13 mouse cellular contexts compared by ENCODE assay signal in genomic region chr2:148567930-148568481, GRCm38 (mm10).
DNase-seq lines count a peak whose midpoint lies in the region; ATAC-seq lines count a peak whose summit lies in the region.
"Had no signal": no experiment of that assay in that cellular context is flagged by ENCODE, and none has a peak within 500 bp of the region (broad histone marks: within the 10 kb centered on the region; RNA-seq: fewer than 3 reads in every experiment).

No protein-coding gene starts in this region.

- WGBS in heart, embryonic 10.5 days: 59% methylated on average over 2 of the region's 2 CpGs
- 24% methylated on average over 2 of the region's 2 CpGs for WGBS in liver, embryonic 16.5 days (ENCODE audit: insufficient replicate concordance)
- WGBS in hindbrain, embryonic 14.5 days: 80% methylated on average over 2 of the region's 2 CpGs

- H3K36me3 ChIP-seq in heart, embryonic 10.5 days: no peaks in the 10 kb centered on the region
- H3K36me3 ChIP-seq in liver, embryonic 16.5 days (ENCODE audit: control insufficient read depth, insufficient read depth): no peaks in the 10 kb centered on the region
- H3K36me3 ChIP-seq in hindbrain, embryonic 14.5 days (replicated peaks; ENCODE audit: control insufficient read depth, insufficient read depth): no peaks in the 10 kb centered on the region
- H3K36me3 ChIP-seq: forebrain, embryonic 12.5 days had no signal

- no peak overlapping the region for H3K4me3 ChIP-seq in heart, embryonic 10.5 days
- no peak overlapping the region for H3K4me3 ChIP-seq in liver, embryonic 16.5 days (ENCODE audit: low read depth, low read length)
- H3K4me3 ChIP-seq in hindbrain, embryonic 14.5 days (replicated peaks; ENCODE audit: low read length): no peak overlapping the region
- H3K4me3 ChIP-seq: forebrain, embryonic 12.5 days had no signal

- no peak overlapping the region for H3K4me2 ChIP-seq in liver, embryonic 16.5 days (ENCODE audit: low read depth, low read length)
- no peak overlapping the region for H3K4me2 ChIP-seq in hindbrain, embryonic 14.5 days (replicated peaks)
- H3K4me2 ChIP-seq: forebrain, embryonic 12.5 days had no signal

- H3K9ac ChIP-seq in liver, embryonic 16.5 days (ENCODE audit: low read depth, low read length): no peak overlapping the region
- H3K9ac ChIP-seq in hindbrain, embryonic 14.5 days: no peak overlapping the region
- H3K9ac ChIP-seq: forebrain, embryonic 12.5 days; liver, embryonic 14.5 days had no signal

- peak; percentile 56; the same call in 1 of the 2 replicates for ATAC-seq in liver, embryonic 16.5 days (ENCODE audit: low read depth)
- no peak for ATAC-seq in hindbrain, embryonic 14.5 days (ENCODE audit: low FRiP score)
- ATAC-seq: intestine, postnatal 0 days had no signal

- peaks cover 5% of the 10 kb centered on the region; the same call in 1 of the 2 replicates for H3K27me3 ChIP-seq in heart, embryonic 10.5 days (ENCODE audit: insufficient read depth, poor library complexity, severe bottlenecking)
- no peaks in the 10 kb centered on the region for H3K27me3 ChIP-seq in liver, embryonic 16.5 days (ENCODE audit: control insufficient read depth, insufficient read depth, low read depth, low read length)
- no peaks in the 10 kb centered on the region for H3K27me3 ChIP-seq in hindbrain, embryonic 14.5 days (ENCODE audit: control insufficient read depth, insufficient read depth, low read length)
- H3K27me3 ChIP-seq: CH12.LX; forebrain, embryonic 12.5 days had no signal

- H3K4me1 ChIP-seq in heart, embryonic 10.5 days: no peaks in the 10 kb centered on the region
- H3K4me1 ChIP-seq in liver, embryonic 16.5 days (ENCODE audit: control insufficient read depth, low read depth, low read length): no peaks in the 10 kb centered on the region
- H3K4me1 ChIP-seq in hindbrain, embryonic 14.5 days (replicated peaks; ENCODE audit: control insufficient read depth, insufficient read depth, low read length): no peaks in the 10 kb centered on the region
- H3K4me1 ChIP-seq: forebrain, embryonic 12.5 days had no signal

- no peak overlapping the region for H3K27ac ChIP-seq in heart, embryonic 10.5 days
- H3K27ac ChIP-seq in liver, embryonic 16.5 days (ENCODE audit: low read length): peak overlapping the region; percentile 45; the same call in 1 of the 2 replicates
- no peak overlapping the region for H3K27ac ChIP-seq in hindbrain, embryonic 14.5 days
- H3K27ac ChIP-seq: forebrain, embryonic 12.5 days; liver, embryonic 14.5 days had no signal

- peak; percentile 60 to 71 for DNase-seq in heart, adult 18-20 months
- DNase-seq in heart, embryonic 10.5 days (ENCODE audit: low spot score): no peak
- peak; percentile 14 for DNase-seq in testis, postnatal 14 days (ENCODE audit: low spot score)
- no peak for DNase-seq in testis, postnatal 10 days (ENCODE audit: low spot score)
- DNase-seq in hindbrain, embryonic 14.5 days (ENCODE audit: low spot score): no peak
- DNase-seq in ovary, postnatal 10 days (ENCODE audit: low spot score): no peak
- DNase-seq in frontal cortex, postnatal 25 days (ENCODE audit: low spot score in 2 of 2): no peak
- DNase-seq: cerebellum, adult 11 months had no signal

- no peaks in the 10 kb centered on the region for H3K9me3 ChIP-seq in heart, embryonic 10.5 days
- no peaks in the 10 kb centered on the region for H3K9me3 ChIP-seq in liver, embryonic 16.5 days (replicated peaks; ENCODE audit: control insufficient read depth, low read length)
- no peaks in the 10 kb centered on the region for H3K9me3 ChIP-seq in hindbrain, embryonic 14.5 days (ENCODE audit: control insufficient read depth, low read length)
- H3K9me3 ChIP-seq: forebrain, embryonic 12.5 days had no signal

Comparison
In these comparisons a context has a peak if more than half of its experiments do, and no peak if none do; other contexts are left out.
1. DNase-seq: peak in heart, adult 18-20 months (2 of 2) and testis, postnatal 14 days (single experiment); none in heart, embryonic 10.5 days (single experiment), testis, postnatal 10 days (single experiment), hindbrain, embryonic 14.5 days (single experiment), ovary, postnatal 10 days (single experiment) and frontal cortex, postnatal 25 days (0 of 2).